Mouse (Mus musculus) embryonic fibroblast, embryonic 13.5 days (primary cell): ENCODE measurements around the gene Tnnc1. TPM values are rescaled to one million over a fixed set of nuclear protein-coding genes. Genes with fewer than 3 reads are reported as not detected.
A peak's percentile ranks its signal among the peaks of the same experiment; 100 is the strongest.

Experiments used
- H3K27ac ChIP-seq: 2 replicates; pipeline ENCODE4 v1.5.1; 2012; ENCODE audit warnings: low read length, control low read depth, inconsistent platforms; ENCODE audit not compliant: insufficient read depth
- H3K4me1 ChIP-seq: 2 replicates; pipeline ENCODE4 v1.6.1; 2011; ENCODE audit warnings: low read length; ENCODE audit not compliant: control insufficient read depth, insufficient read depth
- H3K4me3 ChIP-seq: 2 replicates; pipeline ENCODE4 v1.5.1; 2011; ENCODE audit warnings: mild to moderate bottlenecking, control low read depth, low read length; ENCODE audit not compliant: insufficient read depth
- CTCF ChIP-seq: IDR thresholded peaks from 2 replicates; pipeline ENCODE4 v1.5.1; 2011; ENCODE audit warnings: mild to moderate bottlenecking, control low read depth, low read length, moderate library complexity, borderline replicate concordance; ENCODE audit not compliant: insufficient read depth
- POLR2A ChIP-seq: IDR thresholded peaks from 2 replicates; pipeline ENCODE4 v1.6.1; 2011; ENCODE audit warnings: low read depth, mild to moderate bottlenecking, control low read depth, low read length, moderate library complexity
- polyA plus RNA-seq: library from polyadenylated mRNA; stranded (reverse); fragments of >200 nt; gene quantifications from 2 replicates; pipeline ENCODE4 v1.2.4, GENCODE M21; 2011; ENCODE audit warnings: low read depth; ENCODE audit not compliant: missing spikeins, insufficient read length

Tnnc1 gene
- polyA plus RNA-seq, 1 experiment = 3.0 TPM

DNA sequence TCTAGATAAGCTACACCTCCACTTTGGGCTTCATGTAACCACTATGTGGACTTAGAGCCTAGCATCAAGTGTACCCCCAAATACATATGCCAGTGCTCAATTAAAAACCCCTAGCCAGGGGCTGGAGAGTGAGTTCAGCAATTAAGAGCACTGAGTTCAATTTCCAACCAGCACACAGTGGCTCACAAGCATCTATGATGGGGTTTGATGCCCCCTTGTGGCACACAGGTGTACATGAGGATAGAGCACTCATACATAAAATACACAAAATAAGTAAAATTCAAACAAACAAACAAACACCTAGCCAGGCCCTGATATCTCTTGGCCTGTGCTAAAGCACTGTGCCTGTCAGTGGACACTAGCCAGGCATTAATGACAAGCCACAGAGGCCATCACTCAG lies 12.1 kb upstream of the Tnnc1 start:
- peaks cover 14% of the 10 kb centered on the region for H3K4me1 ChIP-seq
- no peak overlapping the region for H3K27ac ChIP-seq
- no peak overlapping the region for H3K4me3 ChIP-seq
- TF ChIP-seq POLR2A = no peak
- TF ChIP-seq CTCF = peak; percentile 24; the same call in 1 of the 2 replicates

DNA sequence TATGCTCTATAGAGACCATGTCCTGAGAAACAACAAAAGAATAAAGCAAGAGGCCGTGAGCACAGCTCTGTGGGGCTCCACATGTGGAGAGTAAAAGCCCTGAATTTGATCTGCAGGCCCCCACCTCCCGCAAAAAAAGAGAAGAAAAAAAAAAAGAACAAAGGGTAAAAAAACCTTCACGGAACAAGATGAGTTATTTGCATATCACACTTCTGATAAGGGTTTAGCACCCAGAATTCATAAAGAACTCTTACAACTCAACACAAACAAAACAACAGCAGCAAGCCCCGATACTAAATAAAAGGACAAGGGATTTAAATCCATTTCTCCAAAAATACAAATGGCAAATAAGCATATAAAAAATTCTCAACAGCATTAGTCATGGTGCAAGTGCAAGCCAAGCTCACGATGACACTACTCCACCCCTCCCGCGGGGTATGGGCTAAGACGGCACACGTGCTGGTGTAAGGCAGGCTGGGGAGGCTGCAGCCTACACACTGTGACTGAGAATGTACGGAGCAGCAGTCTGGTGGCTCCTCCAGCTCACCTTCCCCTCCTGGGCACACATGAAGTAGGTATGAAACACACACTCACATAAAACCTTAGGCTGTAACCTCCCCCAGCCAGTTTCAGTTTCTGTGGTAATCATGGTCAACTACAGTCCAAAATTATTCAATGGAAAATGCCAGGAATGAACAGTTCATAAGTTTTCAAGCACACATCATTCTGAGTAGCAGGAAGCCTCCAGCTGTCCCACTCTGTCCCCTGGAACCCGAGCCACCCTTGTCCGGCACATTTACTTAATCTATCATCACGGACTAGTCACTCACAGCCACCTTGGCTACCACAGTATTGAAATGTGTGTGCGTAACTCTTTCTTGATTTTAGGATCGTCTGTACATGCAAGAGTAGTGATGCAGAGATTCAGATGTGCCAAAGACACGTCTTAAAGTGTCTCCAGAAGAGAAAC lies 10.3 kb upstream of the Tnnc1 start:
- no peak overlapping the region for H3K4me3 ChIP-seq
- TF ChIP-seq CTCF (no peak), POLR2A (0 out of 2 replicates have a peak, but pooled peaks have one; percentile 21)
- peak overlapping the region; percentile 25 for H3K27ac ChIP-seq
- H3K4me1 ChIP-seq = peaks cover 12% of the 10 kb centered on the region

- H3K27ac ChIP-seq = no peak overlapping the region
- peaks cover 14% of the 10 kb centered on the region for H3K4me1 ChIP-seq
- TF ChIP-seq CTCF (no peak), POLR2A (no peak)
- no peak overlapping the region for H3K4me3 ChIP-seq
These were observed 8.5 kb upstream of the Tnnc1 start for GRCm38 (mm10) chr14:31199599-31199998.

GRCm38 (mm10) chr14:31200038-31200437 lies 8.1 kb upstream of the Tnnc1 start:
- TF ChIP-seq CTCF = no peak
- no peak for TF ChIP-seq POLR2A
- no peak overlapping the region for H3K4me3 ChIP-seq
- H3K27ac ChIP-seq = no peak overlapping the region
- H3K4me1 ChIP-seq = peaks cover 13% of the 10 kb centered on the region

DNA sequence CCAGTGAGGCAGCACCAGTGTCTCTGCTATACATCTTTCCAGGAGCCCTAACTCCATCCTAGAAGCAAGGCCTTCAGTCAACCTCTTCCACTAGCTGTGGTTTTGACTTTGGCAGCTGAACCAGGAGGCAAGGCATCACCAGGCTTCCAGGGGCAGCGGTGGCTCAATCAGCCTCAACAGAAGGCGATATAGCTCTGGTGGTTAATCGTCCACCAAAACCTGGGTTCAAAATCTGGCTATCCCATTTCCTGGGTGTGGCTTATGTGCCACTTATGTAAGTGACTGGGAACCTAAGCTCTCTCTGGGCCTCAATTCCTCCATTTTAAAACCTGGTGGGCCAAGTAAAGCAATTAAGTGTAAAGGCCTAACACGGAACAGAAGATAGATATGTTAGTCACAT lies 3.3 kb upstream of the Tnnc1 start:
- no peak; the same call in 1 of the 2 replicates for TF ChIP-seq POLR2A
- TF ChIP-seq CTCF = no peak
- Histone ChIP-seq H3K4me1 (peaks cover 4% of the 10 kb centered on the region; the same call in 1 of the 2 replicates), H3K27ac (peak overlapping the region; percentile 77), H3K4me3 (peak overlapping the region; percentile 92)

GRCm38 (mm10) chr14:31205244-31205561 lies 2.9 kb upstream of the Tnnc1 start:
- Histone ChIP-seq H3K4me1 (0 out of 2 replicates have a peak, but pooled peaks cover 2% of the 10 kb centered on the region), H3K27ac (peak overlapping the region; percentile 77), H3K4me3 (peak overlapping the region; percentile 92)
- TF ChIP-seq POLR2A = no peak
- TF ChIP-seq CTCF = no peak

DNA sequence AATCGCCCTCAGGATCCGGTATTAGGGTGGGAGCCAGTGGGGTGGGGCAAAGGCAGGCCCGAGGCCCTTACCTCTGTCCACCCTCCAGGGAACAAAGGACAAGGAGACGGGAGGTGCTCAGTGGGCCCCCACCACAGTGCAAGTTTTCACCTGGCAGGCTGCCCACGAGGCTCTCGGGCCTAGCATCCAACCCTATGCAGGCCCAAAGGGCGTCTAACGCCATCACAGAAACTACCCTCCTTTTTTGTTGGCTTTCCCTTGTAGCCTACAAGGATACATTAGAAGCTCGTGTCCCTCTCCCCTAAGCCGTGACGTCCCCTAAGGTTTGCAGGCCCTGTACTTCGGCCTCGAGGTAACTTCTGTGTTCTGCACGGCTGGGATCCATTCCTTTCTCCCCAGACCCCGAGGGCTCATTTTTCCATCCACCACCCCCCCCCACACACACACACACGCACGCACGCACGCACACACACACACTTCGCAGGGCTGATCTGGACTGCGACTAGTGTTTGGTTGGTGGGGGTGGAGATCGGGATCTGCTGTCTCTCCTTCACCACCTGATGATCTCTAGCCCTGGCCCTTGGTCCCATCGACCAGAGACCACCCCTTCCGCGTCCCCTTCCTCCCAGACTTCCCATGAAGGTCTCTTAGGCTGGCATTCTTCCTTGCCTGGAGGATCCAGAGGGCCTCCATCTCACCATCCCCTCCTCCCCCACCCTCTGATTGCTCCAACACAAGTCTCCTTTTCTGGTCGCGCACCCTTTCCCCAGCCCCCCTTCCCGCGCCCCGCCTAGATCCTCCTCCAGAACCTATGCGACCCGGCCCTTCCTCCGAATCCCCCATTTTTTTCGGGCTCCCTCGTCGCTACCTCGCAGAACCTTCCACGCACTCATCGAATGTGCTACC lies 2.3 kb upstream of the Tnnc1 start:
- Histone ChIP-seq H3K4me1 (0 out of 2 replicates have a peak, but pooled peaks cover 2% of the 10 kb centered on the region), H3K27ac (peak overlapping the region; percentile 77), H3K4me3 (peak overlapping the region; percentile 92)
- TF ChIP-seq POLR2A (peak; percentile 42), CTCF (no peak)

GRCm38 (mm10) chr14:31206472-31206981 lies 1.6 kb upstream of the Tnnc1 start:
- H3K27ac ChIP-seq = peak overlapping the region; percentile 77
- H3K4me1 ChIP-seq = 0 out of 2 replicates have a peak, but pooled peaks cover 2% of the 10 kb centered on the region
- H3K4me3 ChIP-seq = peak overlapping the region; percentile 92
- TF ChIP-seq CTCF = no peak
- peak; percentile 86 for TF ChIP-seq POLR2A
